Mouse (Mus musculus): Measurements from ENCODE around the gene Lrrc34.

Lrrc34 gene

GRCm38 (mm10) chr3:30599711-30600545, 47.7 kb downstream of the Lrrc34 start, which contains the start of gene Actrt3:
Gene Actrt3, minus strand, starts transcription at chr3:30599939.
- DNase-seq = peak; percentile 20

GRCm38 (mm10) chr3:30597271-30597670, 50.4 kb downstream of the Lrrc34 start:
- no peak for DNase-seq

GRCm38 (mm10) chr3:30595111-30595832, 52.4 kb downstream of the Lrrc34 start:
- DNase-seq = peak; percentile 31

GRCm38 (mm10) chr3:30593719-30594485, 53.8 kb downstream of the Lrrc34 start:
- DNase-seq = peak; percentile 25

GRCm38 (mm10) chr3:30592418-30592853, 55.2 kb downstream of the Lrrc34 start:
- DNase-seq = peak; percentile 38

- DNase-seq = no peak
Observed at GRCm38 (mm10) chr3:30588865-30589264, 58.8 kb downstream of the Lrrc34 start.
